Comparison of ENCODE assay signal across 8 mouse cellular contexts in genomic region chr7:80888595-80888994, GRCm38 (mm10). TPM values are rescaled to one million over a fixed set of nuclear protein-coding genes. Genes with fewer than 3 reads are reported as not detected.
A peak's percentile ranks its signal among the peaks of the same experiment; 100 is the strongest.
DNase-seq lines count a peak whose midpoint lies in the region; ATAC-seq and TF ChIP-seq lines count a peak whose summit lies in the region.

No protein-coding gene starts in this region.

- DNase-seq in layer of hippocampus, adult 2 months (ENCODE audit: low spot score in 2 of 2): no peak
- no peak for DNase-seq in layer of hippocampus, adult 11-12 months (ENCODE audit: low spot score)
- peak; percentile 57 to 77 for DNase-seq in adrenal gland, postnatal 36 days
- no peak for DNase-seq in midbrain, postnatal 0 days (ENCODE audit: low spot score)
- DNase-seq in natural killer cell, adult 2 months (ENCODE audit: low spot score in 2 of 2): no peak
- DNase-seq in embryo, embryonic 9.5 days (ENCODE audit: extremely low spot score): no peak
- DNase-seq in gastrocnemius, postnatal 25 days: no peak

- peak overlapping the region; percentile 81 for H3K27ac ChIP-seq in layer of hippocampus, adult 2 months
- peak overlapping the region; percentile 80 for H3K27ac ChIP-seq in forebrain, embryonic 15.5 days (replicated peaks)
- no peak overlapping the region for H3K27ac ChIP-seq in midbrain, postnatal 0 days (ENCODE audit: low read depth, low read length)

- no peaks in the 10 kb centered on the region for H3K27me3 ChIP-seq in forebrain, embryonic 15.5 days
- no peaks in the 10 kb centered on the region for H3K27me3 ChIP-seq in midbrain, postnatal 0 days (ENCODE audit: insufficient read depth, low read length)

- no peak overlapping the region for H3K4me3 ChIP-seq in layer of hippocampus, adult 2 months
- H3K4me3 ChIP-seq in forebrain, embryonic 15.5 days: no peak overlapping the region
- H3K4me3 ChIP-seq in midbrain, postnatal 0 days (ENCODE audit: low read depth, low read length): no peak overlapping the region

- H3K4me1 ChIP-seq in forebrain, embryonic 15.5 days: peaks cover 9% of the 10 kb centered on the region
- H3K4me1 ChIP-seq in midbrain, postnatal 0 days (ENCODE audit: insufficient read depth, low read length): no peaks in the 10 kb centered on the region

- WGBS in forebrain, embryonic 15.5 days: 67% methylated on average over 7 of the region's 7 CpGs
- 83% methylated on average over 7 of the region's 7 CpGs for WGBS in midbrain, postnatal 0 days

- H3K9ac ChIP-seq in forebrain, embryonic 15.5 days (replicated peaks): no peak overlapping the region
- H3K9ac ChIP-seq in midbrain, postnatal 0 days (replicated peaks; ENCODE audit: low read length, poor library complexity, severe bottlenecking): no peak overlapping the region

- TF ChIP-seq CTCF in layer of hippocampus, adult 2 months (conservative IDR thresholded peaks at IDR 0.05): no peak
- TF ChIP-seq CTCF in midbrain, postnatal 0 days (IDR thresholded peaks at IDR 0.05): no peak

- peaks cover 28% of the 10 kb centered on the region for H3K36me3 ChIP-seq in forebrain, embryonic 15.5 days
- H3K36me3 ChIP-seq in midbrain, postnatal 0 days (ENCODE audit: insufficient read depth, low read length): peaks cover 28% of the 10 kb centered on the region

- peak; percentile 28; the same call in 1 of the 2 replicates for ATAC-seq in forebrain, embryonic 15.5 days (replicated peaks)
- peak; percentile 27; the same call in 1 of the 2 replicates for ATAC-seq in midbrain, postnatal 0 days (ENCODE audit: low FRiP score)

- no peak overlapping the region for H3K4me2 ChIP-seq in forebrain, embryonic 15.5 days (replicated peaks)
- no peak overlapping the region for H3K4me2 ChIP-seq in midbrain, postnatal 0 days (ENCODE audit: low read depth, low read length, poor library complexity, severe bottlenecking)

- no peaks in the 10 kb centered on the region for H3K9me3 ChIP-seq in forebrain, embryonic 15.5 days
- H3K9me3 ChIP-seq in midbrain, postnatal 0 days (ENCODE audit: low read length): no peaks in the 10 kb centered on the region

RNA-seq across cellular contexts. Expression of gene Wdr73, which starts 12.5 kb away (rescaled TPM):
- total RNA-seq in layer of hippocampus, adult 2 months (2021): 10 to 100 TPM; 31.2 to 33.3 TPM
- 10 to 100 TPM; 16.1 to 17.2 TPM for total RNA-seq in adrenal gland, postnatal 36 days (2021)
- 43.2 and 43.9 TPM in 2 replicates for polyA plus RNA-seq in forebrain, embryonic 15.5 days (2015; fragmentation: Nextera tagmentation; extraction: Ambion mirVana)
- total RNA-seq in midbrain, postnatal 0 days (2014; rRNA removed): 33.2 and 58.1 TPM in 2 replicates
- 34.7 and 35.0 TPM in 2 replicates for polyA plus RNA-seq in midbrain, postnatal 0 days (2015; fragmentation: Nextera tagmentation; extraction: Ambion mirVana)
- total RNA-seq in gastrocnemius, postnatal 25 days (2021): 1 to 10 TPM; 3.1 to 4.2 TPM

RNA-seq across cellular contexts. Expression of gene Nmb, which starts 16.3 kb away (rescaled TPM):
- total RNA-seq in layer of hippocampus, adult 2 months (2021): 10 to 100 TPM; 10.7 to 13.7 TPM
- 1 to 10 TPM; 2.6 to 3.3 TPM for total RNA-seq in adrenal gland, postnatal 36 days (2021)
- polyA plus RNA-seq in forebrain, embryonic 15.5 days (2015; fragmentation: Nextera tagmentation; extraction: Ambion mirVana): 7.1 TPM in 2 replicates
- total RNA-seq in midbrain, postnatal 0 days (2014; rRNA removed): 13.0 and 14.3 TPM in 2 replicates
- polyA plus RNA-seq in midbrain, postnatal 0 days (2015; fragmentation: Nextera tagmentation; extraction: Ambion mirVana): 9.4 and 10.1 TPM in 2 replicates
- total RNA-seq in gastrocnemius, postnatal 25 days (2021): 1 to 10 TPM; 2.2 to 2.7 TPM

RNA-seq across cellular contexts. Expression of gene Zscan2, which starts 27.9 kb away (rescaled TPM):
- 10 to 100 TPM; 15.1 to 17.4 TPM for total RNA-seq in layer of hippocampus, adult 2 months (2021)
- total RNA-seq in adrenal gland, postnatal 36 days (2021): 1 to 10 TPM; 4.7 to 6.2 TPM
- 4.6 and 5.9 TPM in 2 replicates for polyA plus RNA-seq in forebrain, embryonic 15.5 days (2015; fragmentation: Nextera tagmentation; extraction: Ambion mirVana)
- 18.2 and 22.4 TPM in 2 replicates for total RNA-seq in midbrain, postnatal 0 days (2014; rRNA removed)
- 2.7 TPM in 2 replicates for polyA plus RNA-seq in midbrain, postnatal 0 days (2015; fragmentation: Nextera tagmentation; extraction: Ambion mirVana)
- 1 to 10 TPM; 1.5 to 1.6 TPM for total RNA-seq in gastrocnemius, postnatal 25 days (2021)

RNA-seq across cellular contexts. Expression of gene Sec11a, which starts 59.0 kb away (rescaled TPM):
- 10 to 100 TPM; 54.2 to 56.2 TPM for total RNA-seq in layer of hippocampus, adult 2 months (2021)
- 100 to 1,000 TPM; 100 to 116 TPM for total RNA-seq in adrenal gland, postnatal 36 days (2021)
- 149 and 157 TPM in 2 replicates for polyA plus RNA-seq in forebrain, embryonic 15.5 days (2015; fragmentation: Nextera tagmentation; extraction: Ambion mirVana)
- 54.5 and 76.9 TPM in 2 replicates for total RNA-seq in midbrain, postnatal 0 days (2014; rRNA removed)
- polyA plus RNA-seq in midbrain, postnatal 0 days (2015; fragmentation: Nextera tagmentation; extraction: Ambion mirVana): 128 TPM in 2 replicates
- 10 to 100 TPM; 25.4 to 29.9 TPM for total RNA-seq in gastrocnemius, postnatal 25 days (2021)

Comparison
In these comparisons a context has a peak if more than half of its experiments do, and no peak if none do; other contexts are left out.
1. DNase-seq: peak in adrenal gland, postnatal 36 days (2 of 2); none in layer of hippocampus, adult 2 months (0 of 2), layer of hippocampus, adult 11-12 months (single experiment), midbrain, postnatal 0 days (single experiment), natural killer cell, adult 2 months (0 of 2), embryo, embryonic 9.5 days (single experiment) and gastrocnemius, postnatal 25 days (single experiment).